Mouse (Mus musculus): Measurements from ENCODE around the gene Ifnar1.

DNA sequence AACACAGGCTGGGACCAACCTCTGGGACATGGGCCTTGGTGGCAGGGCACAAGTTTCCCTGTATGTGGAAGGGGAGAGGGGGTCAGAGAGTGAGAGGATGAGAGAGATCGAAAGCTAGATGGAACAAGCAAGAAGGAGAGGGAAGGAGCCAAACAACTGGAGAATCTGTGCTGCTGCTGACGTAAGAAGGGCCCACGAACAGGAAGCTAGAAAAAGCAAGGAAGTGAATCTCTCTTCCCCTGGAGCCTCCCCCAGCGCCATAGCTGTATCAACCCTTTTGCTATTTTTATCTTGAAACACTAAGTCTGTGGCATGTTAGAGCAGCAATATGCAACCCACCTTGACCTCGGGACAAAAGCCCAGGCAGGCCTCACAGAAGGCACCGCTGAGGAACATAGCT lies 53.0 kb downstream of the Ifnar1 start:
- no peak for TF ChIP-seq POLR2A (IDR thresholded peaks at IDR 0.05; ENCODE audit: borderline replicate concordance, extremely low read depth, low read depth, low read length)
- TF ChIP-seq CTCF (IDR thresholded peaks at IDR 0.05; ENCODE audit: insufficient read depth, low read length), result no peak

All from lung, adult 2 months (tissue).